ENCODE assay signal across 16 mouse cellular contexts in genomic region chr10:24912576-24912975, GRCm38 (mm10). TPM values are rescaled to one million over a fixed set of nuclear protein-coding genes. Genes with fewer than 3 reads are reported as not detected.
"Had no signal": no experiment of that assay in that cellular context is flagged by ENCODE, and none has a peak within 500 bp of the region (broad histone marks: within the 10 kb centered on the region; RNA-seq: fewer than 3 reads in every experiment).

No protein-coding gene starts in this region.

- H3K9ac ChIP-seq: neural tube, embryonic 15.5 days; stomach, embryonic 15.5 days had no signal

- H3K4me1 ChIP-seq: neural tube, embryonic 15.5 days; stomach, embryonic 15.5 days had no signal

- H3K27me3 ChIP-seq: neural tube, embryonic 15.5 days; stomach, embryonic 15.5 days had no signal

- DNase-seq: retina, postnatal 1 day; right cerebral cortex, adult 18-20 months; right cerebral cortex, postnatal 14 days; right cerebral cortex, postnatal 25 days; right cerebral cortex, postnatal 4 days; spleen, adult 18-20 months; thymus, adult 18-20 months; thymus, adult 2 months; thymus, postnatal 14 days; thymus, postnatal 25 days; thymus, postnatal 36 days; thymus, postnatal 4 days had no signal

- H3K27ac ChIP-seq: neural tube, embryonic 15.5 days; stomach, embryonic 15.5 days; stomach, postnatal 0 days had no signal

- H3K4me3 ChIP-seq: neural tube, embryonic 15.5 days; stomach, embryonic 15.5 days had no signal

- H3K9me3 ChIP-seq: neural tube, embryonic 15.5 days; stomach, embryonic 15.5 days had no signal

- H3K4me2 ChIP-seq: neural tube, embryonic 15.5 days; stomach, embryonic 15.5 days had no signal

RNA-seq across cellular contexts. Expression of gene Arg1, which starts 14.7 kb away (rescaled TPM):
- polyA plus RNA-seq: spleen, adult 2 months had no signal
